Mouse (Mus musculus): Measurements from ENCODE around the gene Vsx1. TPM values are rescaled to one million over a fixed set of nuclear protein-coding genes. Genes with fewer than 3 reads are reported as not detected.

The Vsx1 gene
- total RNA-seq, 2 experiments from 2014 or later = not detected

DNA sequence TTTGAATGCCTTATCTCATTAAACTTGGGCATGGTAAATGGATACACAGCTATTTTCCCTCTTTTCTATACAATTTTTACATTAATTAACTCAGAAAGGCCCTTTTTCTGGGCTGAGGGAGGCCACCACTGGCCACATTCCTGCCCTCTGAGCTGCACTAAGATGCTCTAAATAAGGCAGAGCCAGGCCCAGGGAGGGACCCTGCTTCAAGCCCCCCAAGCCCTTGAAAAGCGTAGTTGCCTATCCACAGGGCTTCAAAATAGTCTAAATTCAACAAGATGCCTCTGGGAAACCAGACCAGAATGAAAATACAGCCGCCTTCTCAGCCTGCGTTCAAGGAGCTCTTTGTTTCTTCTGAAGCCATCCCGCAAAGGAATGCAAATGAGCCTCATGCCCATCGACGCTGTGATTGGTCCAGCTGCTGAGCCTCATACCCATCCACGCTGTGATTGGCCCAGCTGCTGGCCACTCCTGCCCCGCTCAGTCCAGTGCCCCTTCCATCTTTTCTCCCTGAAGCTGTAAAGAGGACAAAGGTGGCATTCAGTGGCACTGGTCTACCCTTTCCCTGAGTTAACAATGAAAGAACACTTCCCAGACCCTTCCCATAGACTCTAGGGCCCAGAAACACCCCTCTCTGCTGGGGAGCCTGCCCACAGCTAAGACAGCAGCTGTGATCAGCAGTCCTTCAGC lies 45.3 kb downstream of the Vsx1 start:
- no peak for DNase-seq

DNA sequence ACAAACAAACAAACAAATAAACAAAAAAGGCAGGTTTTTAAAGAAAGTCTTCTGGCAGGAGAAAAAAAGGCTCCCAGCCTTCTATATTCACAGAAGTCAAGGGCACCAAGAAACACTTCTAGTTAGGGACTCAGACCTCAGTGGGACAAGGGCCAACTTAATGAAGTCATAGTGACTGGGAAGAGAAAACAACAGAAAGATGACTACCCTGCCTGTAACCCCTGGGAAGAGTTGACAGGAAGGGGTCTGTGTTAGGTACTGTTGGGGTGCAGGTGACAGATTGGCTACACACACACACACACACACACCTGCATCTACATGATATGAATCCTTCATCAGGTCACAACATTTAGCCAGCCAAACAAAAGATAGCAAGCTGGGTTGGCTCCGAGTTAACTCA lies 46.0 kb downstream of the Vsx1 start:
- DNase-seq = no peak

DNA sequence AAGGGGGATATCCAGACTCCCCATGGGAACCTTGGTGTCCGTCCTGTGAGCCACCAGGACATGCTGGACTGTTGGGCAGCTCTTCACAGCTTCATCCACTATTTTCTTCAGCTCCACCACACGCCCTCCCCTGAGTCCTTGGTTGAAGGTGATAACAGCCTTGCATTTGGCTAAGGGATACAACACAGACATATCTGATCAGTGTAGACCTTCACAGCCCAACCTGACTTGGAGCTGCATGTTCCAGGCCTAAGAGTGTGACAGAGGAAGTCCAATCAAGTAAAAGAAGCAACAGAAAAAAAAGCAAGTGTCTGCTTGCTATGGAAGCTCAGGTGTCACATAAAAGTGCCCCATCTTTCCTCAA lies 50.8 kb downstream of the Vsx1 start:
- no peak for DNase-seq

DNA sequence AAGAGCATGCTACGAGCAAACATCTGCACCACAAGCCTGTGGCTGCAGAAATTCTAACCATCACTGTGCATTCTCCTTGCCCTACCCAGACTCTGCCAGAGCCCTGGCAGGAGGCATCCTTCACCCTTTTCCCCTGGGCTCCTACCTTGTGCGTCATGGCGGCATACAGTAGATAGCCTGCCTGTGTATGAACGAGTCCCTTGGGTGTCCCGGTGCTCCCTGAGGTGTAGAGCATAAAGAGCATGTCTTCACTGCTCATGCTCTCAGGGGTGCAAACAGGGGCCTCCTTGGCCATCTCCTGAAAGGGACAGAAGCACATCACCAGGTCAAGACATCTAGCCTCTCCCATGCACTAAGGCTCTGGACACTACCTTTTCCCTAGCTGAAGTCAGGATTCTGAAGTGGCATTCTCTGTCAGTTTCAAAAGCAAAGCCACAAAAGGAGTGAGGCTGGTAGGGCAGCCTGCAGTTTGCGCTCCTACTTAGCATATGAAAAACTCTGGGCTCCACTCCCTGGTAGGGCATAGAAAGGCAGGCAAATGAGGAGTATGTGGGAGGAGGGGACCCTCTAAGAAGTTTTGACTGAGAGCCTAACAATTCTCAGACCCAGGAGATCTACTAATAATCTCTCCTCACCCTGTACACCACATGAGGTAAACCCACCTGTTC lies 51.3 kb downstream of the Vsx1 start:
- DNase-seq = no peak

DNA sequence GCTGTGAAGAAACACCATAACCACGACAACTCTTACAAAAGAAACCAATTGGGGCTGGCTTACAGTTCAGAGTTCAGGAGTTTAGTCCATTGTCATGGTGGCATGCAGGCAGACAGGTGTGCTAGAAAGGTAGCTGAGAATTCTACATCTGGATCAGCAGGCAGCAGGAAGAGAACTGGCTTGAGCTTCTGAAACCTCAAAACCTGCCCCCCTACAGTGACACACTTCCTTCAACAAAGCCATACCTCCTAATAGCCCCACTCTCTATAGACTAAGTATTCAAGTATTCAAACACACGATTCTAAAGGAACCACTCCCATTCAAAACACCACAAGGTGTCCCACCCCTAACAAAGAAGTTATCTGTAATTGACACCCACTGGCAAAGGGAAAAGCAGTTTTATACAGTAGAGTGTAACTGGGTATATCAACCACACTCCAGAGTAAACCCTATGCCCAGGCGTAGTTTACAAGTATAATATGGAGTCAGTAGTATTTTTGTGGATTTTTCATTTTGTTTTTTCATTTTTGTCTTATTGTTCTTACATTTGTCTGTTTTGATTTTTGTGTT lies 53.2 kb downstream of the Vsx1 start:
- DNase-seq = no peak

Other genes starting within 250 kb of the Vsx1 start
- 1 to 10 TPM; 6.3 to 7.1 TPM for gene Zfp442, start 237.9 kb downstream of the Vsx1 start, total RNA-seq (2021)
- gene Zfp345, start 204.3 kb downstream of the Vsx1 start, total RNA-seq (2021) = under 1 TPM; 0.17 to 0.25 TPM
- gene Cst7, start 118.9 kb downstream of the Vsx1 start, total RNA-seq (2021) = not detected
- 10 to 100 TPM; 33.5 to 37.6 TPM for gene Apmap, start 80.8 kb downstream of the Vsx1 start, total RNA-seq (2021)
- 10 to 100 TPM; 26.7 to 27.3 TPM for gene Acss1, start 20.9 kb downstream of the Vsx1 start, total RNA-seq (2021)
- 10 to 100 TPM; 16.9 to 18.0 TPM for gene Entpd6, start 59.7 kb upstream of the Vsx1 start, total RNA-seq (2021)
- gene Pygb, start 97.4 kb upstream of the Vsx1 start, total RNA-seq (2021) = 100 to 1,000 TPM; 344 to 352 TPM
- 10 to 100 TPM; 30.0 to 30.7 TPM for gene Abhd12, start 215.4 kb upstream of the Vsx1 start, total RNA-seq (2021)
- gene Gins1, start 216.0 kb upstream of the Vsx1 start, total RNA-seq (2021) = 10 to 100 TPM; 16.8 to 18.9 TPM